Mouse (Mus musculus): ENCODE measurements at regions not wholly inside any gene's neighbourhood (a gene's known extent, or its start where the extent isn't known, plus 50 kb on each side); places are given as distances from the start of the nearest gene placed in this dataset.

DNA sequence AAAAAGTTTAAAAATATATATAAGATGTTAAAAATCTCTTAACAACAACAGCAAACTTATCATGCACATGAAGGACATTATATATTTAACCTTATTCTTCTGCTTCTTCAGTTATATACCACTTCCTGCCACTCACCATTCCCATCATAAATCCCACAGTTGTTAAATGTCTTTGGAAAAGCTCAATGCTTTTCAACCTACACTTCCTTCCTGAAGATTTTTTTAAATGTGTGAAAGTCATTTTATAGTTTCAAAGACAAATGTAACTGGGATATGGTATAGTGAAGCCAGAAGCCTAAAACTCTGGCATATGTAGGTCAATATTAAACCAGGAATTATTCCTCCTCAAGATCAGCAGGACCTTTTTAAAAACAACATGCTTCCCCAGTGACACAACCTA, 1666.1 kb upstream of the B3galt2 start:
- no peak for TF ChIP-seq CTCF (IDR thresholded peaks at IDR 0.05)
- no peak for TF ChIP-seq EP300 (IDR thresholded peaks at IDR 0.05; ENCODE audit: insufficient read depth, low read depth, low read length)
- no peak for TF ChIP-seq POLR2A (IDR thresholded peaks at IDR 0.05; ENCODE audit: insufficient read depth, low read depth, low read length)
